Mouse (Mus musculus): ENCODE measurements around the gene Orai2.
"Not testable (repeated sequence)": the region's sequence is repeated elsewhere in the genome, so short reads cannot be mapped to it uniquely, and the experiment has no call there.

The Orai2 gene

DNA sequence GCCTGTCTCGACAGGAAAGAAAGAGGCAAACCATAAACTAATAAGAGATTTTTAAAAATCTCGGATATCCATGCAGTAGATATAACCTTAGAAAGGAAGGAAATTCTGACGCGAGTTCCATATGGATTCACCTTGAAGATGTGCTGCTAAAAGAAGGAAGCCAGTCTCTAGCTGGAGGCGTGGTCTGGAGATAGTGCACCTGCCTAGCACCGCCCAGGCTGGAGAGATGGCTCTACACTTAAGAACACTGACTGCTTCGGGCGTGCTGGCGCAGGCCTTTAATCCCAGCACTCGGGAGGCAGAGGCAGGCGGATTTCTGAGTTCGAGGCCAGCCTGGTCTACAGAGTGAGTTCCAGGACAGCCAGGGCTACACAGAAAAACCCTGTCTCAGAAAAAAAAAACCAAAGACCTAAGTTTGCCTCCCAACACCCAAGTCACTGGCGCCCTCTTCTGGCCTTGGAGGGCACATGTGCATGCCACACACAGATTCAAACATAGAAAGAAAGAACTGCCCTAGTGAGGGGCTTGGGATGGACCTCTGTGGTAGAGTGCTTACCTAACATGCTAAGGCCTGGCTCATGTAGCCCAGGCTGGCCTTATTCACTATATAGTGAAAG is 32.7 kb downstream of the Orai2 start:
- DNase-seq (ENCODE audit: low read depth in 1 of 2, low spot score in 2 of 2): peak in 1 of 2 experiments; percentile 52

DNA sequence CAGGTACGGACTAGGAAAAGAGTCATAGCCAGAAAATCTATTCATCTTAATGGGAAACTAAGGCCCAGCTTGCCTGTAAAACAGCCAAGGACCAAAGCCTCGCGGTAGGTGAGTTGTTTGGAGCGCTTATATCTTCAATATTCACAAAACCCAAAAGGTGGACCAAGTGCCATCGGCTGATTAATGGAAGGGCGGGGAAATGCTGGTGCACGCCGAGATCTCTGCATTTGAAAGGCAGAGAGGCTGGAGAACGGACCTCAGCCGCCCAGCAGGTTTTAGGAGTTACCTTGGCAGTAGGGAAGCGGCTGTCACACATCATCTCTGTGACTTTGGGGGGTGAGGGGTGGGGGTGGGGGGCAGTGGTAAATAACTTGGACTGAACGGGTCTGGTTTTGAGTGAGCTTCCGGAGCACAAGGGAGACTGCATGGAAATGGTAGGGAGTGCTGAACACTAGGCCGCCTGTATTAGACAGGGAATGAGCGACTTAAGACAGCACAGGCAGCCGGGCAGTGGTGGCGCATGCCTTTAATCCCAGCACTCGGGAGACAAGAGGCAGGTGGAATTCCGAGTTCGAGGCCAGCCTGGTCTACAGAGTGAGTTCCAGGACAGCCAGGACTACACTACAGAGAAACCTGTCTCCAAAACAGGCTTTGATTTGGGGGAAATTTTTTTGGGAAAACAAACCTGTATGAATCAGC is 34.1 kb downstream of the Orai2 start:
- no peak for DNase-seq (ENCODE audit: low read depth in 1 of 2, low spot score in 2 of 2)

DNA sequence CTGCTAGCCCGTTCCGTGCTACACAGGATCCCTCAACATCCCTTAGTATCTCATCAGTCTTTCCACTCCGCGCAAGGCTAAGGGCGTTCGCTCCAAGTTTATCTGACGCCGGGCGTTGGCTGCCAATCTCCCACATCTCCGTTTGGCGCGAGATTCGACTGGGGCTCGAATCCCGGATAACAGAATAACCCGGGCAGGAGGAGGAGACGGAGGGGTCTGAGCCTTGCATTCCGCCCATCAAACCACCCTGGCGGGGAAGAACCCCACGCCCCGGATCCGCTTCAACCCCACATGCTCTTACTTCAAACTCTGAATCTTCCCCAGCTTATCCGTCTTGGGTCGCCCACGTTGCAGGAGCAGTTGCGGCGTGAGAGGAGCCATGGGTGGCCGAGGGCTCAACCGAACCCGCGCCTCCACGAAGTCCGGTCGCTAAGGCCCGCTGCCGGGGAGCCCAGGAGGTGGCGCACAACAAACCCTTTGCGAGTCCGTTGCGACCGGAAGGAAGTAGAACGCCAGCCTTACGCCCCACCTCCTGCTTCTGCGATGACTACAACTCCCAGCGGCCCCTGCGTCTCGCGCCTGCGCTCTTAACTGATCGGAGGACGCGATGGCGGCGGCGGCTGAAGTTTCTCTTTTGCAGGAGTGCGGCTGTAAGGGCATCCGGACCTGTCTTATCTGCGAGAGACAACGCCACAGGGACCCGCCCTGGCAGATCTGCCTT is 34.8 kb downstream of the Orai2 start, which contains the start of the genes Lrwd1 and Alkbh4:
Lrwd1 (minus strand) TSS at position 504 of the 721 bp plus-strand sequence.
Alkbh4 (plus strand) TSS at position 576 of the 721 bp plus-strand sequence.
- peak; percentile 91 for DNase-seq (ENCODE audit: low read depth in 1 of 2, low spot score in 2 of 2)

DNA sequence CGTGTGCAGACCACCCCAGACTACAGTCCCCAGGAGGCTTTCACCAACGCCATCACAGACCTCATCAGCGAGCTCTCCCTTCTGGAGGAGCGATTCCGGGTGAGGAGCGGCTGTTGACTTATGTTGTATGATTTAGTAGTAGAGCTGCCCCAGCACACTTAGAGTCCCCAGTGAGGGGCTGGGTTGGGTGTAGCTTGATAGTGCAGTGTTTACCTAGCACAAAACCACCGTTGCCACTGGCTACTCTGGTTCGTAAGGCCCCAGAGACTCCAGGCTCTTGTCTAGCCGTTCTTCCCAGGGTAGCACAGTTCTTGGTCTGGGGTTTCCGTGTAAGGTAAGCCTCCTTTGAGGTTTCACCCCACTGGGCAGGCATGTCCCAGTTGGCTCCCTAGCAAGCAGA is 48.3 kb downstream of the Orai2 start:
- DNase-seq (ENCODE audit: low read depth in 1 of 2, low spot score in 2 of 2): no peak

DNA sequence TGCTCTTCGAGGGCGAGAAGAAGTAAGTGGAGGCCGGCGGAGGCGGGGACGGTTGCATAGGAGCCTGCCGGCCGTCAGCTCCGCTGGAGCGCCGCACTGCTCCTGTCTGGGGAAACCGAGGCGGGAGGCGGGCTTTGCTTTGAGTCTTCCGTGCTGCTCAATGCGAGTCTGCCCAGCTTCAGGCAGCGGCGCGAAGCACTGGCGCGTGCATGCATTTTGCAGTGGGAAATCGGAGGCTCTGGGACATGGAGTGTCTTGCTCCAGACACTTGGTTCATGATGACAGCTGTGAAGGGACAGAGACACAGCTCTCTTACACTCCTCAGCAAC is 53.8 kb downstream of the Orai2 start:
- DNase-seq (ENCODE audit: low read depth in 1 of 2, low spot score in 2 of 2): no peak

DNA sequence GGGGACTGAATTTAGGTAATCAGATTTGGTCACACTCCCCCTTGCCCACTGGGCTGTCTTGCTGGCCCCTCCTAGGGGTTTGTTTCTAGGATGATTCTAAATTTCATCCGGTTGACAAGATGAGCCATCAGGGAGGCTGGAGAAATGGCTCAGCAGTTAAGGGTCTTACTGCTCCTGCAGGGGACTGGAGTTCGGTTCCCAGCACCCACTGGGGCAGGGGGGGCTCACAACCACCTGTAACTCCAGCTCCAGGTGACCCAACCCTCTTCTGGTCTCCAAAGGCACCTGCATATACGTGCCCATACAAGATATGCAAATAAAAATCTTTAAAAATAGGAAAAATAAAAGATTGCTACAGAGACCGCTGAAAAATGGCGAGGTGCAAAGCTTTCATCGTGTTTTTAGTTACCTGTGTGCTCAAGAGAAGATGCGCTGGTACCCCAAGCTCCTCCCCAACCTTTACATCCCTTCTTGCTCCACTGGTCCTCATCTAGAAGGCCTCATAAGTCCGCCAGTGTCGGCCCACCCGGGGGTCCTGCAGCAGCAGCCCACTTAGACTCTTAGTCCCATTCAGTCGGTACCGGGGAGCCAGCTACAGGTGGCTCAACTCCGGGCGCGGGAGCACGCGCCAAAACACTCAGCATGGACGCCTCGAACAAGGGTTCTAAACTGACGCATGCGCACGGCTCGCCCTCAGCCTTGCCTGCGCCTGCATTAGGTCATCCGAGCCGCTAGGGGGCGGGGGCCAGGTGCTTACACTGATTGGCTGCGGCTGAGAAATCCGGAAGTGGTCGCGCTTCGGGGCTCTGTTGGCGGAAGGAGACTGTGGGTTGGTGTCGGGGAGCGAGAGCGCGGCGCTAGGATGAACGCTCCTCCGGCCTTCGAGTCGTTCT is 54.4 kb downstream of the Orai2 start, which contains the start of gene Polr2j:
Polr2j (plus strand) TSS at position 741 of the 893 bp plus-strand sequence.
- DNase-seq (ENCODE audit: low read depth in 1 of 2, low spot score in 2 of 2): peak; percentile 84 to 94

DNA sequence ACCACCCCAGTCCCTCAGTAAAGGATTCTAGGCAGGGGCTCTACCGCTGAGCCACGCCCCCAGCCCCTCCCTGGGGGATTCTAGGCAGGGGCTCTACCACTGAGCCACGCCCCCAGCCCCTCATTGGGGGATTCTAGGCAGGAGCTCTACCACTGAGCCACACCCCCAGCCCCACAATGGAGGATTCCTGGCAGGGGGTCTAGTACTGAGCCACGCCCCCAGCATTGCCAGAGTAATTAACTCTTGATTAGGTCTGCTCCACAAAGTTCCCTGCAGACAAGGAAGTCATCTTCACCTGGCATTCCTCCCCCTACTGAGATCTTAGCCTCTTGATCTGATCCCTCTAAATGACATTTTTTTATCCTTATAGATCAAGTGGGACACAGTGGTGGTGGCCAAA is 57.0 kb downstream of the Orai2 start:
- DNase-seq (ENCODE audit: low read depth in 1 of 2, low spot score in 2 of 2): not testable (repeated sequence)

DNA sequence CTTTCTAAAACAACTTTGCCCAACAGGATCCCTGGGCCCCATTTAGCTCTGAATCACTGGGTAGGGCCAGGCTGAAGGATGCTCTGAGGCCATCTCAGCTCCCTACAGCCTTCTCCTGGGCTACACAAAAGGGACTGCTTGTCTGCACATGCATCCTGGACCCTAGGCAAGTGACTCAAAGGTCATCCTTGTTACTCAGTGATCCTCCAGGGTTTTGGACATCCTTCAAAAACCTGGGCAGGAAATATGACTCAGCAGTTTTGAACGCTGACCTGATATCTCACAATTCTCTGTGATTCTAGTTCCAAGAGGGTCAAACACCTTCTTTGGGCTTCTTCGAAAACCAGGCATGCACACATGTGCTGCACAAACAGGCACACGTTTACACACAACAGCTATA is 61.5 kb downstream of the Orai2 start:
- no peak for DNase-seq (ENCODE audit: low read depth in 1 of 2, low spot score in 2 of 2)

DNA sequence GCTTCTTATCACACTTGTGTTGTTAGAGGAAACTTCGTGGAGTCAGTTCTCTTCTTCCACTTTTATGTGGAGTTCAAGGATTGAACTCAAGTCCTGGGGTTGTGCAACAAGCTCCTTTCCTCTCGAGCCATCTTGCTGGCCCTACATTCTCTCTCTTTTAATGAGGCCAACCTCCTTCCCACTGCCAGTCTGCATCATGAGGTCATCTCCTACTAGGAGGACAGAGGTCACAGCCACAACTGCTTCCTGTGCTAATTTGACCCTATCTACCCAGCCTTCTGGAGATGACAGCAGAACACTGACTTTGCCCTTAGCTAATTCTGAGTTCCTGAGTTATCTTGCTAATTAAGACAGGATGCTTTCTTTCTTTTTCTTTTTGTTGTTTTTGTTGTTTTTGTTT is 62.0 kb downstream of the Orai2 start:
- DNase-seq (ENCODE audit: low read depth in 1 of 2, low spot score in 2 of 2): no peak

DNA sequence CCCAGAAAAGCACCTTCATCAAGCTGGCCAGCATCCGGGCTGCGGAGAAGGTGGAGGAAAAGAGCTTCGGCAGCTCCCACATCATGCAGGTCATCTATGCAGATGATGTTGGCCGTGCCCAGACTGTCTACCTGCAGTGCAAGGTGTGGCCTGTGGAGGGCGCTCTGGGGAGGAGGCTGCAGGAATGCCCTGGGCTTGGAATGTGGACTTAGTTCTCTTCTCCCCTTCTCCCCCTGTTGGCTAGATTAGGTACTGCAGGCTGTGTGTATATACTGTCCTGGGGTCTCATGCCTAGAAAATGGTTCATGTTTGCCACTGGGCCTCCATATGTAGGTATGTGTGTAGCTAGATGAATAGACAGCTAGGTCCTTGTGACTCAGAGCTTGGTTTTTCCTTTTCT is 66.0 kb downstream of the Orai2 start:
- DNase-seq (ENCODE audit: low read depth in 1 of 2, low spot score in 2 of 2): peak; percentile 30 to 34

DNA sequence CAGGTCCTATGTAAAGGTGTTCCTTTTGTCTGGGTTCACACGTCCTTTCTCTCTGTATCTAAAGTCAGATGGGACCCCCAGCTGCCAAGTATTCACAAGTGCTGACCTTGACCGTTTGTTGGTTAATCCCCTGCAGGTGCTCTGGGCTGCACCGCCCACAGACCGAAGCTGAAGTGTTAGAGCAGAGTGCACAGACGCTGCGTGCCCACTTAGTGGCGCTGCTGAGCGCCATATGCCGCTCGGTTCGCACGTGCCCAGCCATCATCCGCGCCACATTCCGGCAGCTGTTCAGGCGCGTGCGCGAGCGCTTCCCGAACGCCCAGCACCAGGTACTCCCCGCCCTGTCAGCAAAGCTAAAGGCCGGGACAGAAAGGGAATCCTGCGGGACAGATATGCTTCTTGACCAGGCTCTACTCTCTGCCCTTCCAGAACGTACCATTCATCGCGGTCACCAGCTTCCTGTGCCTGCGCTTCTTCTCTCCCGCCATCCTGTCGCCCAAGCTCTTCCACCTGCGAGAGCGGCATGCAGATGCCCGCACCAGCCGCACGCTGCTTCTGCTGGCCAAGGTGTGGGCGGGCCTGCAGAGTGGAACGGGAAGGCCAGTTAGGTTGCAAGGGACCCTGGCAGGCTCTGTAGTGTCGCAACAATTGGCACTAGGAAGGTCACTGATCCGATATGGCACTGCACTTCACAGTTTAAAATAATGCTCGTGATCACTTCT is 68.3 kb downstream of the Orai2 start:
- peak in 1 of 2 experiments; percentile 27 for DNase-seq (ENCODE audit: low read depth in 1 of 2, low spot score in 2 of 2)

DNA sequence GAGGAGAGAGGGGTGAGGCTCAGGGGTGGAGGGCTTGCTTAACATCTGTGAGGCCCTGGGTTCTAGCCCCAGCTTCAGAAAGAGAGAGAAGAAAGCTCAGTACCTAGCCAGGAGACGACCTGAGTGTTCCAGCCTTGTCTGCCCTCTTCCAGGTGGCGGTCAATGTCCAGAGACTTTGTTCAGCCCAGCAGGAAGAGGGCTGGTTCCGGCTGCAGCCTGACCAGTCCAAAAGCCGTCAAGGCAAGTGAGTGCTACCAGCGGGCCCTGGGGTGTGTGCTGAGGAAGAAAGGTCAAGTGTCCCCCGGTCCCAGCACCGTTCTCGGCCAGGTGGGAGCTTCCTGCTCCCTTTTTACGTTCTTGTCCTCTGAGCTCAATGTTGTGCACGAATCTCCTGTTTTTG is 72.0 kb downstream of the Orai2 start:
- no peak for DNase-seq (ENCODE audit: low read depth in 1 of 2, low spot score in 2 of 2)

Measured in monocyte, adult 2 months (primary cell).